Mouse (Mus musculus) ES-Bruce4 (cell line): ENCODE measurements around the gene 1700012B07Rik. TPM values are rescaled to one million over a fixed set of nuclear protein-coding genes. Genes with fewer than 3 reads are reported as not detected.

ENCODE experiments used
- H3K27ac ChIP-seq: 2 replicates; pipeline ENCODE4 v1.5.1; 2012; ENCODE audit warnings: low read length, inconsistent platforms; ENCODE audit not compliant: insufficient read depth
- H3K27me3 ChIP-seq: 2 replicates; pipeline ENCODE4 v1.6.1; 2012; ENCODE audit warnings: mild to moderate bottlenecking, low read length, inconsistent platforms; ENCODE audit not compliant: control insufficient read depth, poor library complexity, insufficient read depth, severe bottlenecking
- H3K36me3 ChIP-seq: 2 replicates; pipeline ENCODE4 v1.6.1; 2012; ENCODE audit warnings: inconsistent platforms, mild to moderate bottlenecking, low read length, moderate library complexity; ENCODE audit not compliant: control insufficient read depth, poor library complexity, insufficient read depth, severe bottlenecking
- H3K4me1 ChIP-seq: one replicate; pipeline ENCODE4 v1.8.1; 2011; ENCODE audit warnings: low read length; ENCODE audit not compliant: control insufficient read depth, insufficient read depth
- H3K4me3 ChIP-seq: 2 replicates; pipeline ENCODE4 v1.5.1; 2011; ENCODE audit warnings: low read depth, mild to moderate bottlenecking, low read length
- H3K9ac ChIP-seq: 2 replicates; pipeline ENCODE4 v1.6.1; 2012; ENCODE audit warnings: low read depth, mild to moderate bottlenecking, inconsistent platforms; ENCODE audit not compliant: poor library complexity, severe bottlenecking
- H3K9me3 ChIP-seq: replicated peaks from 2 replicates; pipeline ENCODE4 v1.6.1; 2012; ENCODE audit warnings: mild to moderate bottlenecking, low read length, inconsistent platforms; ENCODE audit not compliant: control insufficient read depth, poor library complexity, insufficient read depth, severe bottlenecking
- CTCF ChIP-seq: IDR thresholded peaks from one replicate; pipeline ENCODE4 v1.8.1; 2011; ENCODE audit warnings: low read depth, low read length
- EP300 ChIP-seq: IDR thresholded peaks from 2 replicates; pipeline ENCODE4 v1.6.1; 2011; ENCODE audit warnings: low read depth, low read length; ENCODE audit not compliant: insufficient read depth
- POLR2A ChIP-seq: IDR thresholded peaks from one replicate; pipeline ENCODE4 v1.8.1; 2011; ENCODE audit warnings: low read length; ENCODE audit not compliant: insufficient read depth
- polyA plus RNA-seq: library from polyadenylated mRNA; stranded (reverse); fragments of >200 nt; gene quantifications from 2 replicates; pipeline ENCODE4 v1.2.4, GENCODE M21; 2011; ENCODE audit warnings: low read depth; ENCODE audit not compliant: missing spikeins, insufficient read depth, insufficient read length

The 1700012B07Rik gene
- polyA plus RNA-seq, 1 experiment: not detected

GRCm38 (mm10) chr11:109830368-109830767 lies 2.5 kb upstream of the 1700012B07Rik start:
- Histone ChIP-seq H3K9me3 (no peaks in the 10 kb centered on the region), H3K27ac (no peak overlapping the region), H3K4me1 (no peaks in the 10 kb centered on the region), H3K4me3 (no peak overlapping the region), H3K27me3 (no peaks in the 10 kb centered on the region), H3K36me3 (no peaks in the 10 kb centered on the region), H3K9ac (no peak overlapping the region)
- TF ChIP-seq EP300: no peak
- TF ChIP-seq CTCF: no peak
- TF ChIP-seq POLR2A: no peak

GRCm38 (mm10) chr11:109822280-109822679 lies 5.6 kb downstream of the 1700012B07Rik start:
- H3K9ac ChIP-seq: no peak overlapping the region
- H3K4me3 ChIP-seq: no peak overlapping the region
- no peaks in the 10 kb centered on the region for H3K36me3 ChIP-seq
- no peak overlapping the region for H3K27ac ChIP-seq
- H3K4me1 ChIP-seq: no peaks in the 10 kb centered on the region
- no peaks in the 10 kb centered on the region for H3K27me3 ChIP-seq
- H3K9me3 ChIP-seq: no peaks in the 10 kb centered on the region
- no peak for TF ChIP-seq CTCF
- no peak for TF ChIP-seq POLR2A
- TF ChIP-seq EP300: no peak

GRCm38 (mm10) chr11:109817405-109817804 lies 10.4 kb downstream of the 1700012B07Rik start:
- H3K9me3 ChIP-seq: 0 out of 2 replicates have a peak, but pooled peaks cover 3% of the 10 kb centered on the region
- H3K9ac ChIP-seq: no peak overlapping the region
- H3K36me3 ChIP-seq: no peaks in the 10 kb centered on the region
- no peaks in the 10 kb centered on the region for H3K27me3 ChIP-seq
- H3K27ac ChIP-seq: no peak overlapping the region
- H3K4me3 ChIP-seq: no peak overlapping the region
- H3K4me1 ChIP-seq: no peaks in the 10 kb centered on the region
- no peak for TF ChIP-seq CTCF
- no peak for TF ChIP-seq POLR2A
- no peak for TF ChIP-seq EP300

- Histone ChIP-seq H3K36me3 (no peaks in the 10 kb centered on the region), H3K27me3 (no peaks in the 10 kb centered on the region), H3K9me3 (0 out of 2 replicates have a peak, but pooled peaks cover 3% of the 10 kb centered on the region), H3K9ac (no peak overlapping the region), H3K4me3 (no peak overlapping the region), H3K4me1 (no peaks in the 10 kb centered on the region), H3K27ac (no peak overlapping the region)
- TF ChIP-seq EP300: no peak
- TF ChIP-seq CTCF: no peak
- no peak for TF ChIP-seq POLR2A
These were observed 10.9 kb downstream of the 1700012B07Rik start for GRCm38 (mm10) chr11:109816911-109817310.

DNA sequence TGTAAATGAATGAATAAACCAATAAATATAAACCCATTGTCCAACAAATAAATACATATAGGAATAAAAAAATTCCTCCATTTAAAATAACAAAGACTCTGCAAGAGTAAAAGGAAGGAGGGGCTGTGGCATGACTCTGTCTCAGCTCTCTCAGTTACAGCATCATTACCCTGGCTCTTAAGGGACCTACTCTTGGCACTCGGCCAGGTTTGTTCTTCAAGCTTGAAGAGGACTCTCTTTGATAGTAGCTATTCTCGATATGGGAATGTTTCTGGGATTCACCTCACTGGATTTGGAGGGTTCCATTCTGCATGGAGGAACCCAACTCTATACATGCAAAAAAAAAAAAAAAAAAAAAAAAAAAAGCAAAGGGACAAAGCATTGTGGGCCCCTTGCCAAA lies 16.1 kb downstream of the 1700012B07Rik start:
- no peaks in the 10 kb centered on the region for H3K27me3 ChIP-seq
- no peak overlapping the region for H3K9ac ChIP-seq
- TF ChIP-seq CTCF (no peak), POLR2A (no peak), EP300 (no peak)
- no peaks in the 10 kb centered on the region for H3K4me1 ChIP-seq
- no peak overlapping the region for H3K4me3 ChIP-seq
- H3K27ac ChIP-seq: no peak overlapping the region
- H3K9me3 ChIP-seq: 0 out of 2 replicates have a peak, but pooled peaks cover 8% of the 10 kb centered on the region
- no peaks in the 10 kb centered on the region for H3K36me3 ChIP-seq

DNA sequence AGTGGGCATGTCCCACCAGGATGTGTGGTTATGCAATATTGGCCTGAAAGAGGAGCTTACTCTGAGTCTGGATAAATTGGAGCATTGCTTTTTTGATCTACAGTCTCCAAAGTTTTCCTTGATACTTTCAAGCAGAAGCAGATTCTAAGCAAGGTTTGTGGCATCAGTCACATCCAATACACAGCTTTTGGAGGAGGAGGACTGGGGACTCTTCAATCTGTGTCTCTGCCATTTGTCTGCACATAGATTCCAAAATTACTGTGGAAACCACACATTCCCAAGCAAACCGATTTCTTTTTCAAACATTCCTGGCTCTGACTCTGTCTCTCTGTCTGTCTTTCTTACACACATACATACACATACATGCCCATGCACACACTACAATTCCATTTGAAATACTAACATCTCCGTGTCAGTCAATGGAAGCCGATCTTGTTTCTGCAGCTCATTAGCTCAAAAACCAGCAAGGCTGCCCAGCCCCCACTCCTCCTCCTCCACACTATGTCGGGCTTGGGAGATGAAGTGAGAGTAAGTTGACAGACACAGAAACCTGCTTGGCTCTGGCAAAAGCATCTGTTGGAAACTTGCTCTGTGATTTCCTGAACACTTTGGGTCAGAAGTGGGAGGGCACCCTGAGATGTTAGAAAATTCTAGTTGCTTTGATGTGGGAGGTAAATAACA lies 18.5 kb downstream of the 1700012B07Rik start:
- no peak overlapping the region for H3K27ac ChIP-seq
- no peaks in the 10 kb centered on the region for H3K36me3 ChIP-seq
- no peak overlapping the region for H3K9ac ChIP-seq
- H3K4me1 ChIP-seq: no peaks in the 10 kb centered on the region
- H3K4me3 ChIP-seq: no peak overlapping the region
- H3K9me3 ChIP-seq: peaks cover 7% of the 10 kb centered on the region; the same call in 1 of the 2 replicates
- TF ChIP-seq EP300 (no peak), CTCF (no peak), POLR2A (no peak)
- no peaks in the 10 kb centered on the region for H3K27me3 ChIP-seq
